Mouse (Mus musculus): ENCODE results near the gene Sptb. TPM values are rescaled to one million over a fixed set of nuclear protein-coding genes. Genes with fewer than 3 reads are reported as not detected.

Sptb gene
- polyA plus RNA-seq (2015; fragmentation: Illumina TruSeq; extraction: RNeasy Lipid Tissue Mini Kit (QIAGEN cat#74804); ENCODE audit: insufficient read depth, low replicate concordance), result 4.0 TPM

DNA sequence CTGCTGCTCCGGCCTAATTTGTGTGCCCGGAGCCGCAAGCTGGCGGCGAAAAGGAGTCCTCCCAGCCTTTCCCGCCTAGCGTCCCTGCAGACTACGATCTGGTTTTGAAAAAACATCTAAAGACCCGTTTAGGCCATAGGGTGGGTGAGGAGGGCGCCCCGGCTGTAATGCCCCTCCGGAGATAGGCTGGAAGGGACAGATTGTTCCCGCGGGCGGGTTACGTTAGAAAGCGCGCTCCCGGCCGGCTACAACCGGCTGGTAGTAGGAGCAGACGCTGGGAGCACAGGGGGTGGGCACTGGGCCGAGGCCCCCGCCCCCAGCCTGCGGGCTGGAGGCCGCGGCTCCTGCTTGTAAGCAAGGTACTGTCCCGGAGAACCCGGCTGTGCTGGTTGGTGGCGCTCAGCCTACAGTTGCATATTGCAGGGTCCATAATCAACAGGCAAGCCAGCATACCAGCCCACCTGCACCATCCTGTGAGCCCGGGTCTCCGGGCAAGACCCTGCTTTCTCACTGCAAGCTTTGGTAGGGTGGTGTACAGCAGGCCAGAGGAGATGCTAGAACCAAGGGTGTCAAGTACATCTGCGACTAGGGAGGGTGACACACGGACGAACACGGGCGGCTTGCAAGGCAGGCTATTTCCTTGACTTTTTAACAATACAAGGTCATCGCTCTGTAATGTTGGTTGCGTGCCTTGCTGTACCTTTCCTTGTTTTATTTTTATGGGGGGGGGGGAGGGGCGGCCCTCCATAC lies at the start of gene Sptb:
Gene Sptb, minus strand, starts transcription at position 197 of the 750 bp plus-strand sequence.

GRCm38 (mm10) chr12:76530580-76531139 lies 179.7 kb downstream of the Sptb start, which contains the start of gene Plekhg3:
TSS of gene Plekhg3 (plus strand) at chr12:76530891.

Other genes with a start within 250 kb of the Sptb start
- gene Plekhg3, start 179.7 kb downstream of the Sptb start, polyA plus RNA-seq (2015; fragmentation: Illumina TruSeq; extraction: RNeasy Lipid Tissue Mini Kit (QIAGEN cat#74804); ENCODE audit: insufficient read depth, low replicate concordance), result 14.1 TPM
- gene Churc1, start 55.0 kb upstream of the Sptb start, polyA plus RNA-seq (2015; fragmentation: Illumina TruSeq; extraction: RNeasy Lipid Tissue Mini Kit (QIAGEN cat#74804); ENCODE audit: insufficient read depth, low replicate concordance), result 100 TPM
- 7.8 TPM for gene Fntb, start 55.0 kb upstream of the Sptb start, polyA plus RNA-seq (2015; fragmentation: Illumina TruSeq; extraction: RNeasy Lipid Tissue Mini Kit (QIAGEN cat#74804); ENCODE audit: insufficient read depth, low replicate concordance)
- gene Gpx2, start 85.0 kb upstream of the Sptb start, polyA plus RNA-seq (2015; fragmentation: Illumina TruSeq; extraction: RNeasy Lipid Tissue Mini Kit (QIAGEN cat#74804); ENCODE audit: insufficient read depth, low replicate concordance), result not detected
- 1.5 TPM for gene Rab15, start 112.4 kb upstream of the Sptb start, polyA plus RNA-seq (2015; fragmentation: Illumina TruSeq; extraction: RNeasy Lipid Tissue Mini Kit (QIAGEN cat#74804); ENCODE audit: insufficient read depth, low replicate concordance)

All from spleen, adult 10 weeks (tissue).